Mouse (Mus musculus): ENCODE results near the gene Apod.

Apod gene

DNA sequence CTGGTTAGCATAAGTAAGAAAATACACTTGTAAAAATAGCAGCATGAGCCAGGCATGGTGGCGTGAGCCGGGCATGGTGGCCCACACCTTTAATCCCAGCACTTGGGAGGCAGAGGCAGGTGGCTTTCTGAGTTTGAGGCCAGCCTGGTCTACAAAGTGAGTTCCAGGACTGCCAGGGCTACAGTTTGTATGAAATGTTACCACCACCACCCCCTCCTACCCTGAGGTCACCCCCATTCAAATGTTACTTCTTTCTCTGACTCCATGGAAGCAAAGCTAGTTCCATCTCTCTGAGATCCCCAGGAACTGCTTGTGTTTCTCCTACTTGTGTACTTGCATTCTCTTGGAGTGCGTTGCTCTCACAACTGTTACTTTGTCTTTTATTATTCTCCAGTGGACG lies 34.4 kb downstream of the Apod start:
- DNase-seq: no peak

DNA sequence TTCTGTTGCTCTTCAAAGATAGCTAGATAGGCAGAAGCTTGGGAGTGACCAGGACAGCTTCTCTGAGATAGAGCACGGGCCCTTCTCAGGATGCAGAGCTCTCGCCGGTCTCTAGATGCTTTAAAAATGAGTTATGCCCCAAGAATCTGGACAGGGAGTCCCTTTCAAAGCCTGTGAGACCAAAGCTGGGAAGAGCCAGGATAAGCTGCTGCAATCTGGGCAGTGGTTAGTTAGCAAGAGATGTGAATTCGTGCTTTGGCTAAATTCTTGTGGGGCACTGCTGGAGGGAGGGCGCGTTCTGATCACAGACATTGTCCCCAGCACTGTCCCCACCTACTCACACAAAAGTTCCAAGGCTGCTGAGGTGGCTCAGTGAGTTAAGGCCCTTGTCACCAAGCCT lies 36.0 kb downstream of the Apod start:
- no peak for DNase-seq

DNA sequence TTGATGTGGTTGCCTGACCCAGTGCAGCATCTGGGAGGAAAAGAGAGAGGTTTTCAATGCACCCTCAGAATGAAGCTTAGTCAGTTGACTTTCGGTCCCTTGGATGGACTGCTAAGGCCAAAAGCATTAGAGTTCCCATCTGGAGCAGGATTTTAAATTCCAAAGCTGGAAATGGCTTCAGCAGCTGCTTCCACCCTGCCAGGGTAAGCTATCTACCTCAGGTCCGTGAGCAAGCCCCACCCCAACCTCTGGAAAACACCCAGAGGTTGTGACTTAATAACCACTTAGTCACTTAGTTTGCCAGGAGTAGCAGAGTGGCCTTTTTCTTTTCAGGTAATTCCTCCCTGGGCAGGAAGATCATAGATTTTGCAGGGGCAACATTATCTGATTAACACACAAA lies 36.5 kb downstream of the Apod start:
- no peak for DNase-seq

DNA sequence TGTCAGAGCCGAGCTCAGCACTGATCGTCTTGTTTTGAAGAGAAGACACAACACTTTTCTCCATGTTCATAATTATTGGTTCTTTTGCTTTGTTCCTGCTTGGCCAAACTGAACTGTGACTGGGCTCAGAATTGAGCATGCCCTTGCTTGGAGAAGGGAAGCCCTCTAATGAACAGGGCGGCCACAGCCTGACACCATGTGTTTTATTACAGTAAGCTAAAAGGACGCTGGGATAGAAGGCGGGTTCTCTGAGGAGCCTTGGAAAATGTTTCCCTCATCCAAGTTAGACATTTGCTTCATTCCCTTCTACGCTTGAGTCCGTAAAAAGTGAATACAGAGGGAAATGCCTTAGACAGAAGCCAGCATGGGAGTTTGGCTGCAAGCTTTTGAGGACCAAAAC lies 37.6 kb downstream of the Apod start:
- no peak for DNase-seq

DNA sequence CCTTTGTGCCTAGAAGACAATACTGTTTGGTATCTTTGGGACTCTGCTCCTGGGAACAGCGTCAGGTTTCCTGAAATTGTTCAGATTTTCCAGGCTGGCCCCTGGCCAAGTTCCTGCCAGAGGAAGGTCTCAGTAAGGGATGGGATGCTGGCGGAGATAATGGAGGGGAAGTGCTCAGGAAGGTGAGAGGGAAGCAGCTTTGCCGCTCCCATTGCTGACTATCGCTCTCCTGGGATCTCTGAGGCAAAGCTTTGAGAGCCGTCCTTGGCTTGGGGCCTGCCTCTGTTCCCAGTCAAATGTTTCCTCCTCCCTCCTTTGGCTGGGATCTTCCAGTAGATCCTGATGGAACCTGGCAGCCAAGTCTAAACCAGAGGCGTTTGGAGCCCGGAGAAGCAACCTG lies 38.1 kb downstream of the Apod start:
- peak; percentile 48 to 52 for DNase-seq

GRCm38 (mm10) chr16:31274674-31275460 lies 39.7 kb downstream of the Apod start, which contains the start of gene Ppp1r2:
Gene Ppp1r2, minus strand, starts transcription at chr16:31275277.
- DNase-seq: peak; percentile 84 to 93

- DNase-seq: no peak
These were observed 40.5 kb downstream of the Apod start for GRCm38 (mm10) chr16:31274084-31274483.

DNA sequence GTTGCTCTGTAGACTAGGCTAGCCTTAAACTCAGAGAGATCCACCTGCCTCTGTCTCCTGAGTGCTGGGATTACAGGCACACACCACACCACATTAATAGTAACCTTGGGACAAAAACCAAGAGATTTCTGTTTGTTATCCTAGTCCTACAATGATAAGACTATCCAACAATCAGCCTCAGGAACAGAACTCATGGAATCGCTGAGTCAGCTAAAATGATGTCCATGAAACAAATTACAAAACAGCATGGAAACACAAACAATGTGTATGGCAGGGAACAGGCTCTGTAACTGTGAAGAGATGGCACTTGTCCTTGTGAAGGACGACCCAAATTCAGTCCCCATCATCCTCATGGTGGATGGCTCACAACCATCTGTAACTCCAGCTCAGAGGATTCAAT lies 47.9 kb downstream of the Apod start:
- no peak for DNase-seq

DNA sequence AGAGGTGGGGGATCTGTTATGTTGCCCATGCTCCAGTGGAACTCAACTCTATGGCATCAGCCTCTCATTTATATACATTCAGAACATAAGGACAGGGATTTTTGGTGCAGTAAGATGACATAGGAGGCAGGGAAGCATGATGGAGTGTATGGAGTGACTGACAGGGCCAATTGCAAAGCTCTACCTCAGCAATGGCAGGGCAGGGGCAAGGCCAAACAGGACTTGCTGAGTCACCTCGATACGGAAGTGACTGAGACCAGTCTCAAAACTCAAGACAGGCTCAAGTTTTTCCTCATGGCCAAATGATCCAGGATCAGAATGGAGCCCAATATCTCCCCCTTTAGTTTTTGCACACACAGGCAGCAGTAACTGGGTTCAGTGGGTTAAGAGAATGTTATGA lies 58.5 kb downstream of the Apod start:
- DNase-seq: no peak

DNA sequence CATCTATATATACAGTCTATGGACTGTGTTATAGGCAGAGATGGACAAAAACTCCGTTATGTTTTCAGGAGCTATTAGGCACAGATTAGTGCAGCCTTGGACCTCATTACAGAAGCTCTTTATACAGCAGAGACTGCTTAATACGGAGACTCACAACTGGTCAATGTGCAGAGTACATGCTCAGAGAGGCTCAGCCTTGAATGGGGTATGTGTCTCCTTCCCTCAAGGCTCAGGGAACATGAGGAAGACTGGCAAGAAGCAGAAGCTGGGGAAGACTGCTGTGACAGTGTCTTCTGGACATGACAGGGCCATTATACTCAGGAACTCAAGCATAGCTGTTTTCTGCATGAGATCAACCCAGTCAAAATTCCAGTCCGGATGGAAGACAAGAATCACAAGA lies 58.9 kb downstream of the Apod start:
- DNase-seq: no peak

- no peak for DNase-seq
These were observed 65.2 kb downstream of the Apod start for GRCm38 (mm10) chr16:31249401-31249800.

- DNase-seq: no peak
These were observed 65.9 kb downstream of the Apod start for GRCm38 (mm10) chr16:31248717-31249116.

DNA sequence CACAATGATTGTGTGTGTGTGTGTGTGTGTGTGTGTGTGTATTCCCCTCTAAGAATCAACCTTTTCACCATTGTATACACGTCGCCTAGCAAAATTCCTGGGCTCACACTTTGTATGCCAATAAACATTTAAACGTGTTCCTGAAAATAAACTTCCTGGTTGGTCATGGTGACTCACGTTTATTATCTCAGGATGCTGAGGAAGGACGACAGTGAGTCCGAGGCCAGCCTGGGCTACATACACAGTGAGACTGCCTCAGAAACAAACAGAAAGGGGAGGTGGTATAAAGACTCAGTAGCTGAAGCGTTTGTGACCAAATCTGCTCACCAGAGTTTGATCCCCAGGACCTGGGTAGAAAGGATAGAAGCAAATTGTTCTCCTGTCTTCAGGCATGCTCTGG lies 67.2 kb downstream of the Apod start:
- DNase-seq: no peak
